Mouse (Mus musculus): ENCODE measurements around the gene Ryr2.

DNA sequence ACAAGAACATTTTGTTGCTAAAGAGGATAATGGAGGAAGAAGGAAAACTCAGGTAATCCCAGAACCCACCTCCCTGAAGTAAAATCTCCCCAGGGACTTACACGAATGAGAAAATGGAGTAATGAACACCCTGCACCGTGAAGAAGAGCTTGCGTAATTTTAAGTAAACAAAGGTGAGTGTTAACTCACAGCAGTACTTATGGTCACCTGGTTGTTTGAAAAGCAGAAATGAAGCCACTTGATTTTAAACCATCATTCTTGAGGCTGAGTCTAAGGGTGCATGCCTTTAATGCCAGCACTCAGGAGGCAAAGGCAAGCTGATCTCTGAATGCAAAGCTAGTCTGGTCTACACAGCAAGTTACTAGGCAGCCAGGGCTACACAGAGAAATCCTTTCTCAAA is 255.1 kb downstream of the Ryr2 start:
- TF ChIP-seq CTCF (IDR thresholded peaks at IDR 0.05; ENCODE audit: low read depth, low read length): no peak
- TF ChIP-seq POLR2A (IDR thresholded peaks at IDR 0.05; ENCODE audit: borderline replicate concordance, low read depth, low read length): no peak

Data from bone marrow macrophage, adult 2 months (primary cell).